Mouse (Mus musculus): ENCODE results near the gene Lrmda. TPM values are rescaled to one million over a fixed set of nuclear protein-coding genes. Genes with fewer than 3 reads are reported as not detected.

Lrmda gene
- polyA plus RNA-seq, 1 experiment from 2014 or later: 0.95 TPM

DNA sequence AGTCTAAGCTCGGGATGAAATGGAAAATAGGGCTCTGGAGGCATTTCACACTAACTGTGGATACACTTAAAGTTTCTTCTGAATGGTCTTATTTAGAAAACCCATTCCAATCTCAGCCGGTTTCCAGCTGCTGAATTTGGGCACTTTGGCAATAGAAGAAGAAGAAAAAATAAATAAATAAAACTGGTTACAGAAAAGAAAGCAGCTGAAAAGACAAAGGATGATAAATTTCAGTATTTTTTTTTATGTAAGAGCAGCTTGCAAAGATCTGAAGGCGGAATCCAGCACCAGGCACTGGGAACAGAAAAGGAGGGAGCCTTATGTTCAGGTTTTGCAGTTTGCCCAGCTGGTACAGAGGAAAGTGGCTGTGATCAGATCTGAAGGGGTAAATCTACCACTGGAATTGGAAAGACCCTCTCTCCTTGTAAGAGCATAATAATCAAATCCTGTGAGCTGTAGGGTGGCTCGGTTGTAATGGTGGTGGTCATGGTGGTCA lies 478.2 kb downstream of the Lrmda start:
- H3K4me3 ChIP-seq (ENCODE audit: control insufficient read depth in 1 of 2, insufficient read depth in 1 of 2, low read depth in 1 of 2, low read length in 2 of 2): no peak overlapping the region

DNA sequence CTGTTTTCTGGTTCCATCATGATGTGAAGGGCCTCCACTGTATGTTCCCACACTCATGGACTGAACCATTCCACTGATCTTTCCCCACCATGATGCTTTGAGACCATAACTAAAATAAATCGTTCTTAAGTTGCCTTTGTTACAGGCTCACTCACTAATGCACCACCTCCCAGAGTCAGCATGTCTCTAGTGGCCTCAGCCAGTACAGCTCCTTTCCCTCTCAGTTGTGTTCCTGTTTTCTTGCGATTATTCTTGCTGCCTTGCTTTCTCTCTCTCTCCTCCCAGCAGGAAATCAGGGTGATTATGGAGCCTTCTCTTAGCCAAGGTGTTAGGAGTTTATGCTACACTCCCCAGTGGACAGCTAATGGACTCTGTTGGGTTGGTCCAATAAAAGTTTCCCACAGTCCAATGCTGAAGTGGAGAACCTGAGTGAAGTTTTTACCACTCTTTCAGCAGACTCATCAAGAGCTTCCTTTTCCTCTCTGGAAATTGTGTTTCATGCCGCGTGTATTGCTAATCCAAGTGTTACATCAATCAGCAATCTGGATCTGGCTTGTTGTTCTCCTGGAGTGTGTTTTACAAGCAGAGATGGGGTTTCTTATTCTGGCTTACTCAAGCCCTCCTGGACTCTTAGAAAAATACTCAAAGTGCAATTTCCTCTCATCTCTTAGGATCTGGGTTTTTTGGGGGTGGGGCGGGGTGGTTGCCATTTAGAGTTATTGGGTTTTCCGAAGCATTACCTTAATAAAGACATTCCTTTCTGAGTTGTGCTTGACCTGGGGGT lies 490.4 kb downstream of the Lrmda start:
- Histone ChIP-seq H3K27me3 (ENCODE audit: control insufficient read depth, insufficient read depth, low read length) (no peaks in the 10 kb centered on the region), H3K4me3 (ENCODE audit: control insufficient read depth in 1 of 2, insufficient read depth in 1 of 2, low read depth in 1 of 2, low read length in 2 of 2) (no peak overlapping the region), H3K4me2 (ENCODE audit: low read length) (no peak overlapping the region), H3K4me1 (ENCODE audit: control insufficient read depth in 2 of 2, insufficient read depth in 2 of 2, low read length in 2 of 2) (no peaks in the 10 kb centered on the region), H3K27ac (replicated peaks in 1 of 2; ENCODE audit: control insufficient read depth in 1 of 2, insufficient read depth in 1 of 2, low read depth in 2 of 2, low read length in 2 of 2) (no peak overlapping the region), H3K36me3 (ENCODE audit: control insufficient read depth, insufficient read depth, low read length) (no peaks in the 10 kb centered on the region), H3K9me3 (ENCODE audit: control insufficient read depth, low read length) (no peaks in the 10 kb centered on the region), H3K9ac (ENCODE audit: low read length) (no peak overlapping the region)
- 64% methylated on average over 6 of the region's 6 CpGs for WGBS
- no peak for ATAC-seq (ENCODE audit: insufficient number of reproducible peaks, insufficient read depth, low FRiP score, low read depth)

More for the DNA sequence above, 478.2 kb downstream of the Lrmda start:
- Histone ChIP-seq H3K36me3 (ENCODE audit: control insufficient read depth, insufficient read depth, low read length) (no peaks in the 10 kb centered on the region), H3K4me1 (ENCODE audit: control insufficient read depth in 2 of 2, insufficient read depth in 2 of 2, low read length in 2 of 2) (no peaks in the 10 kb centered on the region), H3K4me2 (ENCODE audit: low read length) (no peak overlapping the region), H3K9ac (ENCODE audit: low read length) (no peak overlapping the region), H3K27me3 (ENCODE audit: control insufficient read depth, insufficient read depth, low read length) (no peaks in the 10 kb centered on the region), H3K27ac (replicated peaks in 1 of 2; ENCODE audit: control insufficient read depth in 1 of 2, insufficient read depth in 1 of 2, low read depth in 2 of 2, low read length in 2 of 2) (no peak overlapping the region), H3K9me3 (ENCODE audit: control insufficient read depth, low read length) (no peaks in the 10 kb centered on the region)
- WGBS: 70% methylated on average over 4 of the region's 4 CpGs
- ATAC-seq (ENCODE audit: insufficient number of reproducible peaks, insufficient read depth, low FRiP score, low read depth): no peak

DNA sequence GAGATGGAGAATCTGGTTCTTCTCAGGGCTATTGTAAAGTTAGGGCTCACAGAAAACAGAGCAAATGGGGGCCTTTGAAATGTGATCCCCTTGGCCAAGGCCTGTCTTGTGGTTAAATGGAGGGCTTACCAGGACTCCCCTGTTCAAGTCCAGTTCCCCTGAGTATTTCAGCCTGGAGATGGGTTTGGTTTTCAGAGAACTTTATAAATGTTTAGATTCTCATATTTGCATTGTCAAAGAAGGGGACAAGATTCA lies 490.9 kb downstream of the Lrmda start:
- Histone ChIP-seq H3K27me3 (ENCODE audit: control insufficient read depth, insufficient read depth, low read length) (no peaks in the 10 kb centered on the region), H3K4me2 (ENCODE audit: low read length) (no peak overlapping the region), H3K9ac (ENCODE audit: low read length) (no peak overlapping the region), H3K27ac (replicated peaks in 1 of 2; ENCODE audit: control insufficient read depth in 1 of 2, insufficient read depth in 1 of 2, low read depth in 2 of 2, low read length in 2 of 2) (no peak overlapping the region), H3K36me3 (ENCODE audit: control insufficient read depth, insufficient read depth, low read length) (no peaks in the 10 kb centered on the region), H3K4me1 (ENCODE audit: control insufficient read depth in 2 of 2, insufficient read depth in 2 of 2, low read length in 2 of 2) (no peaks in the 10 kb centered on the region), H3K4me3 (ENCODE audit: control insufficient read depth in 1 of 2, insufficient read depth in 1 of 2, low read depth in 1 of 2, low read length in 2 of 2) (no peak overlapping the region), H3K9me3 (ENCODE audit: control insufficient read depth, low read length) (no peaks in the 10 kb centered on the region)
- no peak for ATAC-seq (ENCODE audit: insufficient number of reproducible peaks, insufficient read depth, low FRiP score, low read depth)

DNA sequence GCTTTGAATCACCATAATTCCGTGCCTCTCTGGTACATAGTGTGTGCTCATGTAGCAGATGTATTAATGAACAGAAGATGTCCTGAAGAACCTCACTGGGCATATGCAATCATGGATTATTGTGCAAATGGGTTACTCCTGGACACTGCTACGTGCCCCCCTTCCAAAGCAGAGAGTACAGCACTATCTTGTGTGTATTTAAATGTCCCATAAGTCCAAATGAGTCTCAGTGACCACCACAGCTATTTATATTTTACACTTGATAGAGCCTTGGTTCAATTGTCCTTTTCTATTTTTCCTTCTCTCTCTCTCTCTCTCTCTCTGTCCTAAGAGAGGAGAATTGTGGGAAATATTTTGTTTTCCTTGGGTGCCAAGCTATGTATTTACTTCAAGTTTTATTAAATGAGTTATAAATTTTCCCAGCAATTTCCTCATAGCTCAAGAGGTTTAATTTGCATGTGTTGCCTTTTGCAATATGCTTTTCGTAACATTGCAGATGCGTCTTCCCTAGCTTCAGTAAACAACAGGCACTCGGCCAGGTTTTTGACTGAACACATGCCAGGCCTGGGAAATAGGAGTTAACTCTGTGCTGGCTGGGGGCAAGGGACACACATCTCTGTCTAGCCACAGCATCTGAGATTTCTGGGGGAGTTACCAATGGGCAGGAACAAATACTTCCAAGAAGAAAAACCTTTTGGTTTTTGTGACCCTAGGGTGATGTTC lies 495.0 kb downstream of the Lrmda start:
- H3K4me2 ChIP-seq (ENCODE audit: low read length): no peak overlapping the region
- H3K4me3 ChIP-seq (ENCODE audit: control insufficient read depth in 1 of 2, insufficient read depth in 1 of 2, low read depth in 1 of 2, low read length in 2 of 2): no peak overlapping the region
- WGBS: 63% methylated on average over 5 of the region's 5 CpGs
- H3K4me1 ChIP-seq (ENCODE audit: control insufficient read depth in 2 of 2, insufficient read depth in 2 of 2, low read length in 2 of 2): no peaks in the 10 kb centered on the region
- ATAC-seq (ENCODE audit: insufficient number of reproducible peaks, insufficient read depth, low FRiP score, low read depth): no peak
- H3K27ac ChIP-seq (replicated peaks in 1 of 2; ENCODE audit: control insufficient read depth in 1 of 2, insufficient read depth in 1 of 2, low read depth in 2 of 2, low read length in 2 of 2): no peak overlapping the region
- no peak overlapping the region for H3K9ac ChIP-seq (ENCODE audit: low read length)
- H3K9me3 ChIP-seq (ENCODE audit: control insufficient read depth, low read length): no peaks in the 10 kb centered on the region
- H3K36me3 ChIP-seq (ENCODE audit: control insufficient read depth, insufficient read depth, low read length): no peaks in the 10 kb centered on the region
- no peaks in the 10 kb centered on the region for H3K27me3 ChIP-seq (ENCODE audit: control insufficient read depth, insufficient read depth, low read length)

DNA sequence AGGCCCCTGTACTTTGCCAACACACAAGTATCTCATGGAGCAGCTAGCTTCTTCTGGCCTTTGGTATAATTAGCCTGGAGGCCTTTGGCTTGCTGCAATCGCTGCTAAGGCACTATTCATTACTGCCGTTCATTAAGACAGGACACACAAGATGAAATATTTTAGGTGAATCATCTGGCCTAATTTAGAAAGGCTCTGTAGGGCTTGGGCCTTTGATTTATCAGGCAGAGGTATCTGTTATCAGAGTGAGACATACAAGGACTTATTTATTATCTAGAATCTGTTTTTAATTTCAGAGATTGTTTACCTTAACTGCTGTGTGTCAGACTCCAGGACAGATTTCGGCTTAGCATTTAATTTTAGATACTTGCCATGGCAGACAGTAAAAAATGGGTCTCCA lies 511.2 kb downstream of the Lrmda start:
- H3K27me3 ChIP-seq (ENCODE audit: control insufficient read depth, insufficient read depth, low read length): no peaks in the 10 kb centered on the region
- no peak overlapping the region for H3K4me3 ChIP-seq (ENCODE audit: control insufficient read depth in 1 of 2, insufficient read depth in 1 of 2, low read depth in 1 of 2, low read length in 2 of 2)
- ATAC-seq (ENCODE audit: insufficient number of reproducible peaks, insufficient read depth, low FRiP score, low read depth): no peak
- H3K27ac ChIP-seq (replicated peaks in 1 of 2; ENCODE audit: control insufficient read depth in 1 of 2, insufficient read depth in 1 of 2, low read depth in 2 of 2, low read length in 2 of 2): no peak overlapping the region
- no peaks in the 10 kb centered on the region for H3K36me3 ChIP-seq (ENCODE audit: control insufficient read depth, insufficient read depth, low read length)
- WGBS: 79% methylated on average over 3 of the region's 3 CpGs
- H3K9me3 ChIP-seq (ENCODE audit: control insufficient read depth, low read length): no peaks in the 10 kb centered on the region
- no peaks in the 10 kb centered on the region for H3K4me1 ChIP-seq (ENCODE audit: control insufficient read depth in 2 of 2, insufficient read depth in 2 of 2, low read length in 2 of 2)
- H3K9ac ChIP-seq (ENCODE audit: low read length): no peak overlapping the region
- H3K4me2 ChIP-seq (ENCODE audit: low read length): no peak overlapping the region

DNA sequence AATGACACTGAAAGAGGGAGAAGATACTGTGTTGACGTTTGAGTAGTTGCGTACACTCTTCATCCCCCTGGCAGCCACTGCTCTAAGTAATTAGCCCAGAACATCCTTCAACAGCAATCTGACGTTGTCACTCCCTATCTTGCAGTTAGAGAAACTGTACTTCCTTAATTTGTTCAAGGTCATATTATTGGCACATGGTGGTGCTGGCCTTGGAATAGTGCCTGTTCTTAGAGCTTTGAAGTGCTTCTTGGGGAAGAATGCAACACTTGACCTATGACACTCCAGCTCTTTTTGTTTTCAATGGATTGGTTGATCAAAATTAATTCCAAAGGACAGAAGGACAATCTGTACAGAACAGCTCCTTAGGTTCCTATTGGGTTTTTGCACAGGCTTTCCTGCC lies 514.0 kb downstream of the Lrmda start:
- 50% methylated on average over 3 of the region's 3 CpGs for WGBS
- H3K4me2 ChIP-seq (ENCODE audit: low read length): no peak overlapping the region
- H3K4me3 ChIP-seq (ENCODE audit: control insufficient read depth in 1 of 2, insufficient read depth in 1 of 2, low read depth in 1 of 2, low read length in 2 of 2): no peak overlapping the region
- no peak overlapping the region for H3K9ac ChIP-seq (ENCODE audit: low read length)
- ATAC-seq (ENCODE audit: insufficient number of reproducible peaks, insufficient read depth, low FRiP score, low read depth): no peak
- H3K27ac ChIP-seq (replicated peaks in 1 of 2; ENCODE audit: control insufficient read depth in 1 of 2, insufficient read depth in 1 of 2, low read depth in 2 of 2, low read length in 2 of 2): no peak overlapping the region
- H3K36me3 ChIP-seq (ENCODE audit: control insufficient read depth, insufficient read depth, low read length): no peaks in the 10 kb centered on the region
- no peaks in the 10 kb centered on the region for H3K4me1 ChIP-seq (ENCODE audit: control insufficient read depth in 2 of 2, insufficient read depth in 2 of 2, low read length in 2 of 2)
- no peaks in the 10 kb centered on the region for H3K27me3 ChIP-seq (ENCODE audit: control insufficient read depth, insufficient read depth, low read length)
- no peaks in the 10 kb centered on the region for H3K9me3 ChIP-seq (ENCODE audit: control insufficient read depth, low read length)

DNA sequence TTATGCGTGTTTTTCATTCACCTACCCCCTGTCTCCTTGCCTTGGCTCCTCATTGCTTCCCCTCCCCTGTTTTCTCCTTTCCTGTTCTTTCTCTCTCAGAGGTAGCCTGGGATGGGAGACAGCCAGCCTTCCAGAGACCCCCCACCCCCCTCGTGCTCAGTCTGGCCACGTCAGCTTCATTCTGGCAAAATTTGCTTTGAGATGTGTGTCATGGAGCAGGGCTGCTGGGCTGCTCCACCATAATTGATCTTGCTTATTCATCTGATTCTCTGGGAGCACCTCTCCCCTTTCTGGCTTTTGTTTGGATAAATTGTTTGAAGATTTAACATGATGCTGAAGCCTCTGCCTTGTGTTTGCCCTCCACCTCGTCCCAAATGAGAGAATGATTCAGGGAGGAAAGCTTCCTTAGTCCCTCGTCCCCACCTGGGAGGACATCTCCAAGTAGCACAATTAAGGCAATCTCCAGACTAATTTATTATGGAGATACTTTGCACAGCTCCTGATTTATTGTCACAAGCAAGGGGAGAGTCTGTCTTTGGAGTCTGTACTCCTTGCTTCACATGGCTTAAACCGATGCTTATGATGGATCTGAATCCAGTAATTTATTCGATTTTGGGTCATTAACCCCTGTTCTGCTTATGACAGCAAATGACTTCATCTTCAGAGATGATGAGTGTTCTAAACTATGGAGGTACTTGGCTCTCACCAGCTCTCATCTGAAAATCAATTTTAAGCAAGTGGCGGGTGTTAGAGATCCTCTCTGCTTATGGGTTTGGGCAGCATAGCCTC lies 526.6 kb downstream of the Lrmda start:
- H3K4me1 ChIP-seq (ENCODE audit: control insufficient read depth in 2 of 2, insufficient read depth in 2 of 2, low read length in 2 of 2): no peaks in the 10 kb centered on the region
- H3K27ac ChIP-seq (replicated peaks in 1 of 2; ENCODE audit: control insufficient read depth in 1 of 2, insufficient read depth in 1 of 2, low read depth in 2 of 2, low read length in 2 of 2): no peak overlapping the region
- H3K4me2 ChIP-seq (ENCODE audit: low read length): no peak overlapping the region
- no peak overlapping the region for H3K9ac ChIP-seq (ENCODE audit: low read length)
- WGBS: 57% methylated on average over 8 of the region's 8 CpGs
- no peaks in the 10 kb centered on the region for H3K36me3 ChIP-seq (ENCODE audit: control insufficient read depth, insufficient read depth, low read length)
- H3K9me3 ChIP-seq (ENCODE audit: control insufficient read depth, low read length): no peaks in the 10 kb centered on the region
- no peak overlapping the region for H3K4me3 ChIP-seq (ENCODE audit: control insufficient read depth in 1 of 2, insufficient read depth in 1 of 2, low read depth in 1 of 2, low read length in 2 of 2)
- ATAC-seq (ENCODE audit: insufficient number of reproducible peaks, insufficient read depth, low FRiP score, low read depth): no peak
- H3K27me3 ChIP-seq (ENCODE audit: control insufficient read depth, insufficient read depth, low read length): no peaks in the 10 kb centered on the region

All from heart, embryonic 14.5 days (tissue).